Mouse (Mus musculus) olfactory bulb, adult 2 months (tissue): ENCODE data around the gene Evi5.

Source experiments
- CTCF ChIP-seq: fragments of 200-500 bp; IDR thresholded peaks from 2 replicates; pipeline ENCODE4 v1.5.1; 2012; ENCODE audit warnings: low read depth, mild to moderate bottlenecking, low read length, moderate library complexity; ENCODE audit not compliant: insufficient read depth
- POLR2A ChIP-seq: fragments of 200-500 bp; IDR thresholded peaks from 2 replicates; pipeline ENCODE4 v1.6.1; 2012; ENCODE audit warnings: mild to moderate bottlenecking, low read depth, low read length, moderate library complexity; ENCODE audit not compliant: insufficient read depth

GRCm38 (mm10) chr5:107772049-107772448 is 102.9 kb downstream of the Evi5 start:
- TF ChIP-seq CTCF (no peak), POLR2A (no peak)
